Mouse (Mus musculus) lung, adult 2 months (tissue): Measurements from ENCODE around the gene Wfdc11. TPM values are rescaled to one million over a fixed set of nuclear protein-coding genes. Genes with fewer than 3 reads are reported as not detected.
"Not testable (repeated sequence)": the region's sequence is repeated elsewhere in the genome, so short reads cannot be mapped to it uniquely, and the experiment has no call there.

ENCODE experiments used
- DNase-seq: peaks from one replicate; pipeline ENCODE4 v3.0.0; 2022
- H3K4me1 ChIP-seq: fragments of 200-500 bp; 2 replicates; pipeline ENCODE4 v1.6.1; 2011; ENCODE audit warnings: low read length; ENCODE audit not compliant: control insufficient read depth, insufficient read depth
- H3K4me3 ChIP-seq: fragments of 200-500 bp; replicated peaks from 2 replicates; pipeline ENCODE3; 2011; ENCODE audit warnings: low read depth, mild to moderate bottlenecking, control low read depth, low read length; ENCODE audit errors: extremely low read depth
- CTCF ChIP-seq: fragments of 200-500 bp; IDR thresholded peaks from 2 replicates; pipeline ENCODE4 v1.5.1; 2011; ENCODE audit warnings: mild to moderate bottlenecking, low read length, control low read depth; ENCODE audit not compliant: insufficient read depth
- POLR2A ChIP-seq: fragments of 200-500 bp; IDR thresholded peaks from 2 replicates; pipeline ENCODE4 v1.6.1; 2011; ENCODE audit warnings: low read depth, mild to moderate bottlenecking, control low read depth, low read length, borderline replicate concordance; ENCODE audit errors: extremely low read depth
- WGBS: fragments of 180-500 bp; shearing (Covaris S2); methylation state at CpG from one replicate; pipeline ENCODE4 v1.1.7; 2018; 5-methylcytosine and 5-hydroxymethylcytosine counted together
- polyA plus RNA-seq: library from polyadenylated mRNA; depleted of rRNA; stranded (reverse); fragments of >200 nt; gene quantifications from 2 replicates; pipeline ENCODE4 v1.2.3, GENCODE M21; 2012; rRNA removed

Gene Wfdc11
- polyA plus RNA-seq = not detected in 2 replicates

DNA sequence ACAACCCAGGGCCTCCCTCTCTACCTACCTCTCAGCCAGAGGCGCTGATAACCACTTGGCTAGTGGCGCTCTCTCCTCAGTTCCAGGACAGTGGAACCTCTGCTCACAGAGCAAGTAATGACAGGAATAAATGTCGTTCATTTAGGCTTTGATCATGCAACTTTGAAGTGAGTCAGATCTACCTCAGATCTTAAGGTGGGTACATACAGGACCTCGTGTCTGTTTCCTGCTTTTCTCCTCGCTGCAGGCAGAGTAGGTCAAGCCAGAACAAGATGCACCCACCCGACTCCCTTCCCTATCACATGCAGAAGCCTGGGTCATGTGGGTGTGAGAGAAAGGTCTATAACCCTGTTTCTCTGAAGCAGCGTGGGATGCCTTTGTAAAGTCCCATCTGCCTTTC lies at the start of gene Wfdc11:
Gene Wfdc11 (minus strand): TSS at position 101 of the 400 bp plus-strand sequence.
- TF ChIP-seq CTCF (no peak), POLR2A (no peak)
- DNase-seq = no peak
- 60% methylated on average over 7 of the region's 7 CpGs for WGBS
- H3K4me1 ChIP-seq = no peaks in the 10 kb centered on the region
- H3K4me3 ChIP-seq = no peak within 1 kb of the TSS

DNA sequence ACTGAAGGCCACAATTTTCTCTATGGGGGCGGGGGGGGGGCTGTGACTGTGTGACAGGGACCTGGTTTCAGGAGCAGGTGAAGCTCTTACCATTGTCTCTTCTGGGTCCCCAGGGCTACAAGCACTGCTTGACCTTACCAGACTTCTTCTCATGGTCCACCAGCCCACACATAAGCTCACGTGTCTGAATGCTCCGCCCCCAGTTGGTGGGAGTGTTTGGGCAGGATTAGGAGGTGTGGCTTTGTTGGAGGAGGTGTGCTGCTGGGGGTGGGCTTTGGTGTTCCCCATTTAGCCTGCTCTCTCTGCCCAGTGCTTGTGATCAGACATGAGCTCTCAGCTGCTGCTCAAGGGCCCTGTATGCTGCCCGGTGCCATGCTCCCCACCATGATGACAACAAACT lies 49.4 kb upstream of the Wfdc11 start:
- TF ChIP-seq POLR2A (no peak), CTCF (no peak)

DNA sequence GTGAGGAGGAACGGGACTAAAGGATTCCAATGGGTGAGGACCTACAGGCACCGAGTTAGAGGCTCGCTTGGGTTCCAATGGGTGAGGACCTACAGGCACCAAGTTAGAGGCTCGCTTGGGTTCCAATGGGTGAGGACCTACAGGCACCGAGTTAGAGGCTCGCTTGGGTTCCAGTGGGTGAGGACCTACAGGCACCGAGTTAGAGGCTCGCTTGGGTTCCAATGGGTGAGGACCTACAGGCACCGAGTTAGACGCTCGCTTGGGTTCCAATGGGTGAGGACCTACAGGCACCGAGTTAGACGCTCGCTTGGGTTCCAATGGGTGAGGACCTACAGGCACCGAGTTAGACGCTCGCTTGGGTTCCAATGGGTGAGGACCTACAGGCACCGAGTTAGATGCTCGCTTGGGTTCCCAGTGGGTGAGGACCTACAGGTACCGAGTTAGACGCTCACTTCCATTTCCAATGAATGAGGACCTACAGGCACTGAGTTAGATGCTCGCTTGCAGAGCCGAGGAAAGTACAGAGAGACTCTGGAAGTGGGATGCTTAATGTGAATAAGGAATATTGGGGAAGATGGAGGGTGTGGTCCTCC lies 42.4 kb upstream of the Wfdc11 start:
- WGBS = 88% methylated on average over 23 of the region's 23 CpGs
- not testable (repeated sequence) for H3K4me3 ChIP-seq, H3K4me1 ChIP-seq, DNase-seq

More for the DNA sequence above, 49.4 kb upstream of the Wfdc11 start:
- 62% methylated on average over 4 of the region's 4 CpGs for WGBS
- Histone ChIP-seq H3K4me3 (no peak overlapping the region), H3K4me1 (no peaks in the 10 kb centered on the region)
- no peak for DNase-seq

DNA sequence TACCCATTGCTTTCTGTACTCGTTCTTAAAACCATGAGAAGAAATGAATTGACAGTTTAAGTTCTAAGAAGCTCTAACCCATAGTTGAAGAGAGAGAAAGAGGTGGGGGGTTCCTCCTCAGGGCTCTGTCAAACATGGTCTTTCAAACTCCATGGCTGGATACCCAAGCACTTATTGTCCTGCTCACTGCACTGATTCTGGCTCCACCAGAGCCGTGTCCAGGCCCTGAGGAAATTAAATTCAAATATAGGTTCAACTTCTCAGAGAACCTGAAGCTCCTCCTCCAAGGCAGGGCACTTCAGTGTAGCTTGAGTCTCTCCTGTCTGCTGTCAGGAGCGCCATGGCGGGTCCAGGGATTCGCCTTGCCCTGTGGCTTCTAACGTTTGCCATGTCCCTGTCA lies 41.1 kb upstream of the Wfdc11 start, which contains the start of gene Spint5:
Gene Spint5 (plus strand): TSS at position 301 of the 400 bp plus-strand sequence.
- 75% methylated on average over 6 of the region's 6 CpGs for WGBS
- TF ChIP-seq POLR2A (no peak), CTCF (no peak)
- DNase-seq = no peak
- no peaks in the 10 kb centered on the region for H3K4me1 ChIP-seq
- H3K4me3 ChIP-seq = no peak within 1 kb of the TSS

DNA sequence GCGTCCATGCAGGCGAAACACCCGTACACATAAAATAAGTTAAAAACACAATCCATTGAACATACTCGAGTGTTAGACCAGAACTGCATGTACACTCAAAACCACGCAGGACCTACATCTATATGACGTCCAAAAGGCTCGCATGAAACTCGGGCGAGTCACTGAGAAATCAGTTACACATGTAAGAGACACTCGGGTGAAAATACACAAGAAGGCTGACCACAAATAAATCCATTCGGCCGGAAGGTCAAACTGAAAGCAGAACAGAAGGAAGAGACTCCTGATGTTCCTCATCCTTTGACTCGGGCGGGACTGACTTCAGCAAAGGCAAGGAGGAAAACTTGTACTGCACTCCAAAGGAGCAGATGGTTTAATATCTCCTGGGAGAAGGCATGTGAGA lies 32.1 kb upstream of the Wfdc11 start:
- 86% methylated on average over 14 of the region's 14 CpGs for WGBS
- DNase-seq = no peak
- TF ChIP-seq CTCF = no peak
- TF ChIP-seq POLR2A = no peak
- Histone ChIP-seq H3K4me1 (no peaks in the 10 kb centered on the region), H3K4me3 (no peak overlapping the region)

DNA sequence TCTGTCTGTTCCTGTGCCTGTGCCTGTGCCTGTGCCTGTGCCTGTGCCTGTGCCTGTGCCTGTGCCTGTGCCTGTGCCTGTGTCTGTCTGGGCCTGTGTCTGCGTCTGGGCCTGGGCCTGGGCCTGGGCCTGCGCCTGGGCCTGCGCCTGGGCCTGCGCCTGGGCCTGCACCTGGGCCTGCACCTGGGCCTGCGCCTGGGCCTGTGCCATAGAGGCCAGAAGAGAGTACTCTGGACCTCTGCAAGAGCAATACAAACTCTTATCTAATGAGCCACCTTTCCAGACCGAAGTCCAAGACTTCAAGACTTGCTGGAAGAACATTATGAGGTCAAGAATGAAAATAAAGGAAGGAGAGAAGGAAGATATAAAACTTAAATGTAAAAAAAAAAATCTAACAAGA lies 31.4 kb upstream of the Wfdc11 start:
- Histone ChIP-seq H3K4me1 (no peaks in the 10 kb centered on the region), H3K4me3 (no peak overlapping the region)
- WGBS = 91% methylated on average over 6 of the region's 6 CpGs
- TF ChIP-seq POLR2A (no peak), CTCF (no peak)
- DNase-seq = no peak

DNA sequence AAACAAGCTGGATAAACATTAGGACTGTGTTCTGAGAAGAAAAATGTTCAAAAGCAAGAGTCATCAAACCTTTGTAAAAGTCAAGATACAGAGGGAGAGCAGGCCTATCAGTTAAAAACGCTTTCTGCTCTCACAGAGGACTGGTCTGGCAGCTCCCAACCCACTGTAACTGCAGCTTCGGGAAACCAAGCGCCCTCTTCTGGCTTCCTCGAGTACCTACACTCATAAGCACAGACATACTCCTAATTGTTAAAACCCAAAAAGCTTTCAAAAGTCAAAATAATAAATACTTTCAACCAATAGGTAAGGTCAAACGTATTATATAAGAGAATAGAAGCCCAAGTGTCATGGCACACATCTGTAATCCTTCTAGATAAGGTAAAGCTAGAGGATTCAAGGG lies 30.3 kb upstream of the Wfdc11 start:
- 79% methylated on average over 5 of the region's 5 CpGs for WGBS
- TF ChIP-seq POLR2A (no peak), CTCF (no peak)
- Histone ChIP-seq H3K4me3 (no peak overlapping the region), H3K4me1 (no peaks in the 10 kb centered on the region)
- DNase-seq = no peak

DNA sequence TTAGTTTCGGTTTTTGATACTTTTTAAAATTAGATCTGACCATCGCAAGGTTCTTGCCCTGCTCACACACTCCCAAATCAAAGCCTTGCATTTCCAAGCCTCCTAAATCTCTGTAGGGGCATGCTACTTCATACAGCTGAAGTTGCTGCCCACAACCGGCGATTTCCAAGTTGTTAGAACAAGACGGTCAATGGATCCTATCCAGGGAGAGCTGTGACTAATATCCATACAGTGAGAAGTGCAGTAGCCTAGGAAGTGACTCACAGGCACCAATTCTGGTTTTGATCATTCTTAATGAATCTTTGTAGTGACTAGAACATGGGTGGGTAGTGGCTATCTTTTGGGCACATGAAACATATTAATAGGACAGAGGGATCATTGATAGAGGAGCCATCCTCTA lies 27.9 kb upstream of the Wfdc11 start:
- Histone ChIP-seq H3K4me3 (no peak overlapping the region), H3K4me1 (no peaks in the 10 kb centered on the region)
- TF ChIP-seq CTCF = no peak
- no peak for TF ChIP-seq POLR2A
- 87% methylated on average over 5 of the region's 5 CpGs for WGBS
- DNase-seq = no peak

DNA sequence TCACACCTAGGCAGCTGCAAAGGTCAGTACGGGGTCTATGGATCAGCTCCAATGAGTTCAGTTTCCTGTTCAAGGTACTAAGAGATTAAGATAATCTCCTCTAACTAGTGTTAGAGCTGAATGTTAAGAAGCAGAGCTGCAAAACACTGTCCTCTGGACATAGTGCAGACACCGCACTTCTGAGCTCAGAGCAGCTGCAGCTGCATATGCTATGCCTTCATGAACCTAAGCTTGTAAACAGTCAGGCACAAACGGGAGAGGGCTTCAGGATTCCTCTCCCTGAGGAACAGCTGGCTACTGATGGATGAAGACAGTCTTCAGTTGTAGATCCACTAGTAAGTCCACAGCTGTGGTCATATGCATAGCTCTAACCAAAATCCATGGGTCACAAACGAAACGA lies 27.1 kb upstream of the Wfdc11 start:
- WGBS = 73% methylated on average over 5 of the region's 5 CpGs
- DNase-seq = no peak
- H3K4me1 ChIP-seq = no peaks in the 10 kb centered on the region
- H3K4me3 ChIP-seq = no peak overlapping the region
- TF ChIP-seq CTCF (no peak), POLR2A (no peak)

DNA sequence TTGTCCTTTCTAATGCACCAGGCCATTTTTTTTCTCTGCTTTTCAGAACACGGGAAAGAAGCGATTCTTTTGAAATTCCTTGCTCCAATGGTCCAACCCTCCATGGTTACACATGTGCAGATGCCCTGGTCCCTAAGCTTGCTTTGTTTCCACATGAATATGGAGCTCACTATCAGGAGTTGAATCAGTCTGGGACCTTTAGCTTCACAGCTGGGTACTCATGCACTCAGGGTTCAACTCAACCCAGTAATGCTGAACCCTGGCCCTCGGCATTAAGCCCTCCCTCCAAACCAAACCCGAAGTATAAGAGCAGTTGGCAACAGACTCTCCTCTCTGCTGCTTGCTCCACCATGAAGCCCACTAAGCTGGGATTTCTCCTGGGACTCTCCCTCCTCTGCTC lies 24.3 kb upstream of the Wfdc11 start, which contains the start of gene Spint4:
Gene Spint4 (plus strand): TSS at position 301 of the 400 bp plus-strand sequence.
- DNase-seq = no peak
- WGBS = 77% methylated on average over 4 of the region's 4 CpGs
- Histone ChIP-seq H3K4me1 (no peaks in the 10 kb centered on the region), H3K4me3 (no peak within 1 kb of the TSS)
- TF ChIP-seq POLR2A (no peak), CTCF (no peak)

DNA sequence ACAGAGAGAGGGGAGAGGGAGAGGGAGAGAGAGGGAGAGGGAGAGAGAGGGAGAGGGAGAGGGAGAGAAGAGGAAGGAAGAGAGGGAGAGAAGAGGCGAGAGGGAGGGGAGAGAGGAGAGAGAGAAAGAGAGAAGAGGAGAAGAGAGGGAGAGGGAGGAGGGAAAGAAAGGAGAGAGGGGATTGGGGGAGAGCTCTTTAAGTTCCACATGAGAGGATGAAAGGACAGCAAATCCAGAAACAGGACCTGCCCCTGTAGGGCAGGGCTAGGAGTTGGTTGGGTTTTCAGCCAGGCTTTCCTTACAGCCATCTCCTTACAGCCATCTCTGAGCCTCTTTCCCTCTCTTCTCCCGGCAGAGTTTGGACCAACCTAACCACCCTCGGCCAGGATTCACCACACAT lies 10.9 kb upstream of the Wfdc11 start, which contains the start of gene Wfdc13:
Gene Wfdc13 (plus strand): TSS at position 301 of the 400 bp plus-strand sequence.
- no peak within 1 kb of the TSS for H3K4me3 ChIP-seq
- 53% methylated on average over 3 of the region's 3 CpGs for WGBS
- no peaks in the 10 kb centered on the region for H3K4me1 ChIP-seq
- no peak for TF ChIP-seq CTCF
- TF ChIP-seq POLR2A = no peak
- DNase-seq = no peak
